Mouse (Mus musculus): ENCODE results near the gene Sphkap.

- TF ChIP-seq ZNF384 (IDR thresholded peaks at IDR 0.05; ENCODE audit: low read depth, low read length) (no peak), HCFC1 (IDR thresholded peaks at IDR 0.05; ENCODE audit: borderline replicate concordance, insufficient read depth, low read length) (no peak), MAFK (IDR thresholded peaks at IDR 0.05; ENCODE audit: insufficient read depth, low read depth, low read length) (no peak), ZC3H11A (IDR thresholded peaks at IDR 0.05; ENCODE audit: borderline replicate concordance, low read depth, low read length) (no peak)
Measured at GRCm38 (mm10) chr1:83297137-83298076, 110.6 kb downstream of the Sphkap start.

Data from ES-E14 (cell line).